Mouse (Mus musculus): Measurements from ENCODE around the gene Cdh23. TPM values are rescaled to one million over a fixed set of nuclear protein-coding genes. Genes with fewer than 3 reads are reported as not detected.

Cdh23 gene
- total and polyA plus RNA-seq, 3 experiments = 4.7 to 7.7 (median 7.0) TPM

DNA sequence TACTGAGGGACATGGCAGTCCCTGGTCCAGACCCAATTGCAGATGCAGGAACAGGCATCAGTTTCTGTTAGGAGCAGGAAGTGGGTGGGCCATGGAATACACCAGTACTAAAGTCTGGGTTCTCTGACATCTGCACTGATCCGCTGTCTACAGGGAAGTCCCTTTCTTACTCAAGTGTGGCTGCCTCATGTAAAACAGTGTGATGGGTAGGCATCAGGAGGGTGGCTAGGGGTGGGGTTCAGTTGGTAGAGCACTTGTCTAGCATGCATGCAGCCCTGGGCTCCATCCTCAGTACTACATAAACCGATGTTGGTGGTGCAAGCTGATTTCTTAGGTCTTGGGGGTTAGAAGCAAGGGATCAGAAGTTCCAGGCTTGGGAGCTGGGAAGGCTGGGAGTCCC is 282.5 kb downstream of the Cdh23 start:
- Histone ChIP-seq H3K4me3 (no peak overlapping the region), H3K27ac (no peak overlapping the region), H3K79me2 (replicated peaks; ENCODE audit: control insufficient read depth, insufficient read depth, low read length) (no peaks in the 10 kb centered on the region), H3K27me3 (ENCODE audit: control insufficient read depth, insufficient read depth, low read length) (no peaks in the 10 kb centered on the region), H3K4me1 (ENCODE audit: control insufficient read depth, insufficient read depth, low read length) (no peaks in the 10 kb centered on the region), H3K9ac (ENCODE audit: low read depth, low read length) (no peak overlapping the region), H3K36me3 (ENCODE audit: control insufficient read depth, insufficient read depth, low read length) (no peaks in the 10 kb centered on the region)
- intact Hi-C loops (cut with DNase I) = loop anchor here (10.0 kb wide), 1 partner anchor 651 kb away; no protein-coding TSS in a partner anchor
- no peak for TF ChIP-seq POLR2A (IDR thresholded peaks at IDR 0.05; ENCODE audit: insufficient read depth, low read depth, low read length)
- 76% methylated on average over 2 of the region's 2 CpGs for WGBS
- DNase-seq = no peak

DNA sequence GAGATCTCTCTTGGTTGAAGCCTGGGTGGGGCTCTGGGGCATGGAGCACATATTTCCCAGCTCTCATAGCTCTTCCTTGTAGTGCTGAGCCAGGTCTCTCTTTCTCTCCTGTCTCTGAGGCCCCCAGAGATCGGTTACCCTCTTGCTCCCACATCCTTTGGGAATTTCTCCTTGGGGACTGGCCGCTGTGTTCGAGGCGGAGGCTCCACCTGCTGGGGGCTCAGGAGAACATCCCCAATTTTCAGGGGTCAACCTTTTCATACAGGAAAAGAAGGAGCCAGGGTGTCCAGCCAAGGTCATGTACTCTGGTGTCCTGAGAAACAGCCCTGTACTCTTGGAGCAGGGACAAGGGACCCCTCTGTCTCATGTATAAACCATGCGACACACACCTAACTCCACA is 284.5 kb downstream of the Cdh23 start:
- no peak for DNase-seq
- H3K4me1 ChIP-seq (ENCODE audit: control insufficient read depth, insufficient read depth, low read length) = no peaks in the 10 kb centered on the region
- no peaks in the 10 kb centered on the region for H3K36me3 ChIP-seq (ENCODE audit: control insufficient read depth, insufficient read depth, low read length)
- H3K79me2 ChIP-seq (replicated peaks; ENCODE audit: control insufficient read depth, insufficient read depth, low read length) = no peaks in the 10 kb centered on the region
- no peak overlapping the region for H3K9ac ChIP-seq (ENCODE audit: low read depth, low read length)
- peak; percentile 59 for TF ChIP-seq CTCF (IDR thresholded peaks at IDR 0.05)
- TF ChIP-seq EP300 (IDR thresholded peaks at IDR 0.05; ENCODE audit: insufficient read depth, low read depth, low read length) = no peak
- H3K27me3 ChIP-seq (ENCODE audit: control insufficient read depth, insufficient read depth, low read length) = no peaks in the 10 kb centered on the region
- no peak overlapping the region for H3K4me3 ChIP-seq
- intact Hi-C loops (cut with DNase I) = loop anchor here (1.0 to 10.0 kb wide), 2 partner anchors 106 to 653 kb away; no protein-coding TSS in a partner anchor
- H3K27ac ChIP-seq = no peak overlapping the region
- 24% methylated on average over 5 of the region's 5 CpGs for WGBS

DNA sequence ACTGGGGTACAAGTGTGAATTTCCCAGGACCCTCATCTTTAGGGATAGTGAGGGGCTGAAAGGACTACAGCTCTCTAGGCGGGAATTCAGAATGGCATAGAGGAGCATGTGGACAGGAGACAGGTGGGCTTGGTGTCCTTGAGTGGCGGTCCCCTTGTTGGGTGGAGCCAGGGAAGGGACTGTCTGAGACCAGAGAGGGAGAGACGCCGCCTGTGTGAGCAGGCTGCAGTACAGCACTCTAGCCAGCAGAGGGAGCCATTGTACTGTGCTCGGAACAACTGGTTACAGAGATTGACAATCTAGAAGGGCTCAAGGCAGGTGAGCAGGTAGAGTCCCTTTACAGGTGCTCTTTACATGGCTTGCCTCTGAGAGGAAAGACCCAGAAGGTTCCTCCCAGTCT is 288.5 kb downstream of the Cdh23 start:
- no peak overlapping the region for H3K9ac ChIP-seq (ENCODE audit: low read depth, low read length)
- peaks cover 4% of the 10 kb centered on the region for H3K4me1 ChIP-seq (ENCODE audit: control insufficient read depth, insufficient read depth, low read length)
- WGBS = 10% methylated on average over 5 of the region's 5 CpGs
- intact Hi-C loops (cut with DNase I) = loop anchor here (1.0 to 2.0 kb wide), 4 partner anchors 61 to 349 kb away; partner anchors contain the start of gene Vsir
- H3K36me3 ChIP-seq (ENCODE audit: control insufficient read depth, insufficient read depth, low read length) = no peaks in the 10 kb centered on the region
- no peak overlapping the region for H3K27ac ChIP-seq
- TF ChIP-seq EP300 (IDR thresholded peaks at IDR 0.05; ENCODE audit: insufficient read depth, low read depth, low read length) (peak; percentile 87; the same call in 1 of the 2 replicates), POLR2A (IDR thresholded peaks at IDR 0.05; ENCODE audit: insufficient read depth, low read depth, low read length) (no peak)
- H3K4me3 ChIP-seq = no peak overlapping the region
- H3K27me3 ChIP-seq (ENCODE audit: control insufficient read depth, insufficient read depth, low read length) = no peaks in the 10 kb centered on the region
- no peaks in the 10 kb centered on the region for H3K79me2 ChIP-seq (replicated peaks; ENCODE audit: control insufficient read depth, insufficient read depth, low read length)
- peak; percentile 60 to 78 for DNase-seq

DNA sequence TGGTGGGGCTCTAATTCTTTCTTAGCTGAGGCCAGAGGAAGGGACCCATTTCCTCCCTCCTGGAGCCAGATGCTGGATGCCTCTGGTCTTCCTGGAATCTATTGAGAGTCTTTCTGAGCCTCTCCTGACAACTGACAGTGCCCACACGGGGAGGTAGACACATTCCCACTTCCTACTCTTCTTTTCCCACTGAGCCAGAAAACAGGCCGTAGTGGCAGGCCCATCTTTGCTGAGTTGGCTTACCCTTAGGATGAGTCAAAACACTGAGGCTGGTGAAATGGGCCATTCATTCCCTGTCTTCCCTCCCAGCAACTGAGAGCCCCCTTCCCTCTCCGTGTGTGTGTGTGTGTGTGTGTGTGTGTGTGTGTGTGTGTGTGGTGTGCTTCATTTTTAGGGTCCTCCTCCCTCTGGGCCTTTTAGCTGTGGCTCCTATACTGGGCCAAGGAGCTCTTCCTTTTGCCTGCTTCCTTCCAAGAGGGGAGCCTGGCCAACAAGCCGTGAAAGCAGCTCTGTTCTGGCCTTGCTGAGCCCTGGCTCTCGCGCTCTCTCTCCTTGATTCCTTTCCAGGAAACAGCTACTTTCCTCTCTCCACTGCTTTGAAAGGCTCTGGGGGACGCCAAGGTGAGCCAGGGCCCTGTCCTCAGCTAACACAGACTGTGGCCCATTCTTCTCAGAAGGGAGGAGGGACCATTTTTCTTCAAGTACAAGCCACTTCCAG is 290.7 kb downstream of the Cdh23 start:
- no peaks in the 10 kb centered on the region for H3K36me3 ChIP-seq (ENCODE audit: control insufficient read depth, insufficient read depth, low read length)
- H3K9ac ChIP-seq (ENCODE audit: low read depth, low read length) = no peak overlapping the region
- peaks cover 4% of the 10 kb centered on the region for H3K4me1 ChIP-seq (ENCODE audit: control insufficient read depth, insufficient read depth, low read length)
- no peak overlapping the region; the same call in 1 of the 2 replicates for H3K27ac ChIP-seq
- DNase-seq = peak; percentile 38 to 50
- 31% methylated on average over 6 of the region's 7 CpGs for WGBS
- no peak overlapping the region for H3K4me3 ChIP-seq
- no peaks in the 10 kb centered on the region for H3K27me3 ChIP-seq (ENCODE audit: control insufficient read depth, insufficient read depth, low read length)
- intact Hi-C loops (cut with DNase I) = no loop called here
- no peak for TF ChIP-seq CTCF (IDR thresholded peaks at IDR 0.05)
- no peak for TF ChIP-seq EP300 (IDR thresholded peaks at IDR 0.05; ENCODE audit: insufficient read depth, low read depth, low read length)
- TF ChIP-seq POLR2A (IDR thresholded peaks at IDR 0.05; ENCODE audit: insufficient read depth, low read depth, low read length) = no peak
- no peaks in the 10 kb centered on the region for H3K79me2 ChIP-seq (replicated peaks; ENCODE audit: control insufficient read depth, insufficient read depth, low read length)

DNA sequence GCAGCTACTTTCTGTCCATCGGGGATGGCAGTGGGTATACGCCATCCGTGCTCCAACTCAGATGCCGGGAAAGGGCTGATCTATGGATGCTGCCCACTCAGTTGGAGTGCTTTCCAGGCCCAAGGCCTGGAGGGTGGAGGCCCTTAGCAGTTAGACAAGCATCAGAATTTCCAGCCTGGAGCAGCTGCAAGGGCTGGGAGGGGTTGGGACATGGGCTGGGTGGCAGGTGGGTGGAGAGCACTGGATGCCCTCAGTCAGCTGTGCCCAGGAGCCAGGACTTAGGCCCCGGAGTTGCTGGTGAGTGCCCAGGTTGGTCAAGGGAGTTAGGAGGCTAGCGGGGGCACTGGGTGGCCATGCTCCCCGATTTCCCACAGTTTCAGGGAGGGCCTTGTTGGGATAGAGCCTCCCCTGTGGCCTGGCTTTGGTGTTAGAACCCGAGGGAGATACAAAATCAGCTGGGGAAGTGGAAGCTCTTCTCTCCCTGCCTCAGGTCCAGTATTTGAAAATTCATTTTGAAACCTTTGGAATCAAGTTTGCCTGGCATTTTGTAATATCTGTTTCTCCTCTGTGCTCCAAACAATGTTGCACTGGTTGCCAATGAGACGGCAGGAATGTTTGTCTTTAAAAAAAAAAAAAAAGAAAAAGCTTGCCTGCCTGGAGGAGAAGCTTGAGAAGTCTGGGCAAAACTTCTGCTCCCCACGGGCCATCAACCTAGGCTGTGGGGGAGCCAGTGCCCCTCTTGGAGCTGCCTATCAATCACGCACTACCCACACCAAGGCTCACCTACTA is 295.6 kb downstream of the Cdh23 start:
- Histone ChIP-seq H3K27ac (no peak overlapping the region), H3K36me3 (ENCODE audit: control insufficient read depth, insufficient read depth, low read length) (no peaks in the 10 kb centered on the region), H3K4me3 (no peak overlapping the region), H3K79me2 (replicated peaks; ENCODE audit: control insufficient read depth, insufficient read depth, low read length) (no peaks in the 10 kb centered on the region), H3K27me3 (ENCODE audit: control insufficient read depth, insufficient read depth, low read length) (no peaks in the 10 kb centered on the region), H3K4me1 (ENCODE audit: control insufficient read depth, insufficient read depth, low read length) (peaks cover 3% of the 10 kb centered on the region), H3K9ac (ENCODE audit: low read depth, low read length) (no peak overlapping the region)
- DNase-seq = no peak
- intact Hi-C loops (cut with DNase I) = no loop called here
- 81% methylated on average over 11 of the region's 11 CpGs for WGBS
- TF ChIP-seq CTCF (IDR thresholded peaks at IDR 0.05) (no peak), EP300 (IDR thresholded peaks at IDR 0.05; ENCODE audit: insufficient read depth, low read depth, low read length) (no peak), POLR2A (IDR thresholded peaks at IDR 0.05; ENCODE audit: insufficient read depth, low read depth, low read length) (no peak)

DNA sequence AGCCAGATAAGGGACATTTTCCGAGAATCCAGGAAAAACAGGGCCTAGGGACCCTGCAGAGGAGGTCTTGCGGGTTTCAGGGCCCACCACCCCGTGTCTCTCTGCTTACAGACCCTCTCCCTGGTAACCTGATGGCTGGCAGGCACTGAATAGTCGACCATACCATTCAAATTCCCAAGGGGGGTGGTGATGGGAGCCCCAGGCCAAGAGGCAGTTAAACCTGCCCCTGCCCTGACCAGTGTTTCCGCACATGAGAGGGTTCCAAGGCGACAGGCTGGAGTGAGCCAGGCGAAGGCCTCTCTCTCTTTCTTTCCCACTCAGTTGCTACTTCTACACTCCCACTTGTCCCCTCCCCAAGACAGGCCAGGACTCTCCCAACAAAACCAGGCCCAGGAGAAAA is 296.8 kb downstream of the Cdh23 start, which contains the start of gene Gm17455:
Gene Gm17455 (plus strand): TSS at position 278 of the 400 bp plus-strand sequence.
- DNase-seq = no peak
- Histone ChIP-seq H3K9ac (ENCODE audit: low read depth, low read length) (no peak within 1 kb of the TSS), H3K4me1 (ENCODE audit: control insufficient read depth, insufficient read depth, low read length) (no peaks in the 10 kb centered on the region; the same call in 1 of the 2 replicates), H3K79me2 (replicated peaks; ENCODE audit: control insufficient read depth, insufficient read depth, low read length) (no peaks in the 10 kb centered on the region), H3K27ac (no peak within 1 kb of the TSS), H3K4me3 (no peak within 1 kb of the TSS), H3K36me3 (ENCODE audit: control insufficient read depth, insufficient read depth, low read length) (no peaks in the 10 kb centered on the region), H3K27me3 (ENCODE audit: control insufficient read depth, insufficient read depth, low read length) (no peaks in the 10 kb centered on the region)
- WGBS = 80% methylated on average over 7 of the region's 7 CpGs
- intact Hi-C loops (cut with DNase I) = no loop called here
- no peak for TF ChIP-seq POLR2A (IDR thresholded peaks at IDR 0.05; ENCODE audit: insufficient read depth, low read depth, low read length)
- TF ChIP-seq EP300 (IDR thresholded peaks at IDR 0.05; ENCODE audit: insufficient read depth, low read depth, low read length) = no peak
- TF ChIP-seq CTCF (IDR thresholded peaks at IDR 0.05) = no peak

Measured in heart, adult 2 months (tissue).